Mouse (Mus musculus) midbrain, embryonic 15.5 days (tissue): ENCODE results near the gene Gria1. TPM values are rescaled to one million over a fixed set of nuclear protein-coding genes. Genes with fewer than 3 reads are reported as not detected.

Experiments used
- ATAC-seq: fragments of 200-750 bp; cut with Nextera tagmentation; replicated peaks from 2 replicates; pipeline ENCODE4 v1.8.0; 2017; ENCODE audit warnings: moderate TSS enrichment
- H3K27ac ChIP-seq: fragments of 300-500 bp; sonication (generic); 2 replicates; pipeline ENCODE4 v1.5.1; 2015; ENCODE audit warnings: mild to moderate bottlenecking, inconsistent platforms
- H3K27me3 ChIP-seq: fragments of 300-500 bp; sonication (generic); replicated peaks from 2 replicates; pipeline ENCODE4 v1.6.1; 2015; ENCODE audit warnings: inconsistent platforms
- H3K36me3 ChIP-seq: fragments of 300-500 bp; sonication (generic); replicated peaks from 2 replicates; pipeline ENCODE4 v1.6.1; 2015; ENCODE audit warnings: inconsistent platforms
- H3K4me1 ChIP-seq: fragments of 300-500 bp; sonication (generic); 2 replicates; pipeline ENCODE4 v1.6.1; 2015; ENCODE audit warnings: inconsistent platforms
- H3K4me2 ChIP-seq: fragments of 300-500 bp; sonication (generic); 2 replicates; pipeline ENCODE4 v1.6.1; 2015; ENCODE audit warnings: inconsistent platforms, mild to moderate bottlenecking, moderate library complexity
- H3K4me3 ChIP-seq: fragments of 300-500 bp; sonication (generic); 2 replicates; pipeline ENCODE4 v1.5.1; 2015; ENCODE audit warnings: mild to moderate bottlenecking, inconsistent platforms
- H3K9ac ChIP-seq: fragments of 300-500 bp; sonication (generic); 2 replicates; pipeline ENCODE4 v1.6.1; 2015; ENCODE audit warnings: mild to moderate bottlenecking, inconsistent platforms
- H3K9me3 ChIP-seq: fragments of 300-500 bp; sonication (generic); 2 replicates; pipeline ENCODE4 v1.6.1; 2016; ENCODE audit warnings: inconsistent platforms
- WGBS: fragments of 180-500 bp; shearing (Covaris S2); methylation state at CpG from one replicate; pipeline ENCODE4 v1.1.7; 2015; ENCODE audit warnings: mixed read lengths; 5-methylcytosine and 5-hydroxymethylcytosine counted together
- polyA plus RNA-seq: library from polyadenylated mRNA; unstranded; fragments of >200 nt; fragmentation: Nextera tagmentation; extraction: Ambion mirVana; gene quantifications from 2 replicates; pipeline ENCODE4 v1.2.1, GENCODE M21; 2015

The Gria1 gene
- 48.1 and 53.3 TPM in 2 replicates for polyA plus RNA-seq

- Histone ChIP-seq H3K4me1 (peaks cover 25% of the 10 kb centered on the region), H3K27me3 (no peaks in the 10 kb centered on the region), H3K4me3 (peak within 1 kb of the TSS; percentile 54), H3K9me3 (no peaks in the 10 kb centered on the region), H3K27ac (peak within 1 kb of the TSS; percentile 83), H3K36me3 (no peaks in the 10 kb centered on the region), H3K4me2 (peak within 1 kb of the TSS; percentile 53), H3K9ac (peak within 1 kb of the TSS; percentile 58)
- 16% methylated on average over 6 of the region's 6 CpGs for whole genome bisulfite sequencing
- peak; percentile 68 for ATAC-seq
Observed at GRCm38 (mm10) chr11:57011024-57011690, at the start of gene Gria1. Gria1 (plus strand) TSS chr11:57011387.

- no peaks in the 10 kb centered on the region for H3K27me3 ChIP-seq
Observed at GRCm38 (mm10) chr11:56961751-56962150, 49.4 kb upstream of the Gria1 start.

GRCm38 (mm10) chr11:56972814-56973213, 38.4 kb upstream of the Gria1 start:
- Histone ChIP-seq H3K9ac (no peak overlapping the region), H3K4me3 (no peak overlapping the region), H3K27ac (no peak overlapping the region), H3K4me2 (no peak overlapping the region), H3K9me3 (no peaks in the 10 kb centered on the region), H3K36me3 (no peaks in the 10 kb centered on the region), H3K27me3 (no peaks in the 10 kb centered on the region), H3K4me1 (no peaks in the 10 kb centered on the region)
- WGBS, result 53% methylated on average over 1 of the region's 1 CpGs
- no peak for ATAC-seq

More at GRCm38 (mm10) chr11:56961751-56962150, 49.4 kb upstream of the Gria1 start:
- WGBS, result 81% methylated on average over 3 of the region's 3 CpGs
- no peak for ATAC-seq
- Histone ChIP-seq H3K27ac (no peak overlapping the region), H3K36me3 (no peaks in the 10 kb centered on the region), H3K4me2 (no peak overlapping the region), H3K9me3 (no peaks in the 10 kb centered on the region), H3K9ac (no peak overlapping the region), H3K4me1 (no peaks in the 10 kb centered on the region), H3K4me3 (no peak overlapping the region)

GRCm38 (mm10) chr11:56984321-56985000, 26.7 kb upstream of the Gria1 start:
- Histone ChIP-seq H3K9ac (no peak overlapping the region), H3K4me1 (no peaks in the 10 kb centered on the region), H3K9me3 (no peaks in the 10 kb centered on the region), H3K4me3 (no peak overlapping the region), H3K27me3 (no peaks in the 10 kb centered on the region), H3K36me3 (no peaks in the 10 kb centered on the region), H3K4me2 (no peak overlapping the region), H3K27ac (no peak overlapping the region)
- WGBS, result 75% methylated on average over 3 of the region's 3 CpGs
- no peak for ATAC-seq

- WGBS, result 59% methylated on average over 4 of the region's 4 CpGs
- Histone ChIP-seq H3K27ac (no peak overlapping the region), H3K9ac (no peak overlapping the region), H3K36me3 (no peaks in the 10 kb centered on the region), H3K4me3 (no peak overlapping the region), H3K4me2 (no peak overlapping the region), H3K27me3 (no peaks in the 10 kb centered on the region), H3K9me3 (no peaks in the 10 kb centered on the region), H3K4me1 (no peaks in the 10 kb centered on the region)
- ATAC-seq, result no peak
Observed at GRCm38 (mm10) chr11:56985457-56985856, 25.7 kb upstream of the Gria1 start.

- WGBS, result 73% methylated on average over 3 of the region's 3 CpGs
- no peaks in the 10 kb centered on the region for H3K36me3 ChIP-seq
- H3K4me1 ChIP-seq, result no peaks in the 10 kb centered on the region
- no peak overlapping the region for H3K4me2 ChIP-seq
- no peak overlapping the region for H3K27ac ChIP-seq
- no peaks in the 10 kb centered on the region for H3K27me3 ChIP-seq
- H3K4me3 ChIP-seq, result no peak overlapping the region
- no peak for ATAC-seq
- no peaks in the 10 kb centered on the region for H3K9me3 ChIP-seq
- no peak overlapping the region for H3K9ac ChIP-seq
Observed at GRCm38 (mm10) chr11:56999601-57000001, 11.6 kb upstream of the Gria1 start.

- no peak overlapping the region for H3K4me3 ChIP-seq
- no peak overlapping the region for H3K4me2 ChIP-seq
- no peaks in the 10 kb centered on the region for H3K9me3 ChIP-seq
- H3K36me3 ChIP-seq, result no peaks in the 10 kb centered on the region
- H3K4me1 ChIP-seq, result no peaks in the 10 kb centered on the region
- 35% methylated on average over 3 of the region's 3 CpGs for WGBS
- H3K9ac ChIP-seq, result no peak overlapping the region
- H3K27me3 ChIP-seq, result no peaks in the 10 kb centered on the region
- H3K27ac ChIP-seq, result no peak overlapping the region
- no peak for ATAC-seq
Observed at GRCm38 (mm10) chr11:57004611-57005010, 6.6 kb upstream of the Gria1 start.

GRCm38 (mm10) chr11:57005341-57005740, 5.8 kb upstream of the Gria1 start:
- Histone ChIP-seq H3K4me3 (no peak overlapping the region), H3K9me3 (no peaks in the 10 kb centered on the region), H3K27ac (no peak overlapping the region), H3K27me3 (no peaks in the 10 kb centered on the region), H3K4me2 (no peak overlapping the region), H3K4me1 (no peaks in the 10 kb centered on the region), H3K9ac (no peak overlapping the region), H3K36me3 (no peaks in the 10 kb centered on the region)
- ATAC-seq, result no peak
- 83% methylated on average over 7 of the region's 7 CpGs for WGBS

GRCm38 (mm10) chr11:57007790-57008189, 3.4 kb upstream of the Gria1 start:
- no peak for ATAC-seq
- Histone ChIP-seq H3K4me1 (peaks cover 9% of the 10 kb centered on the region), H3K27ac (no peak overlapping the region), H3K9me3 (no peaks in the 10 kb centered on the region), H3K4me3 (no peak overlapping the region), H3K4me2 (no peak overlapping the region), H3K9ac (no peak overlapping the region), H3K27me3 (no peaks in the 10 kb centered on the region), H3K36me3 (no peaks in the 10 kb centered on the region)
- 93% methylated on average over 4 of the region's 4 CpGs for WGBS

- Histone ChIP-seq H3K36me3 (no peaks in the 10 kb centered on the region), H3K27ac (peak overlapping the region; percentile 83; the same call in 1 of the 2 replicates), H3K4me2 (peak overlapping the region; percentile 53; the same call in 1 of the 2 replicates), H3K27me3 (no peaks in the 10 kb centered on the region), H3K9ac (no peak overlapping the region), H3K9me3 (no peaks in the 10 kb centered on the region), H3K4me1 (peaks cover 25% of the 10 kb centered on the region), H3K4me3 (no peak overlapping the region)
- 79% methylated on average over 6 of the region's 6 CpGs for WGBS
- no peak for ATAC-seq
Observed at GRCm38 (mm10) chr11:57010611-57011010, 576 bp upstream of the Gria1 start.

- Histone ChIP-seq H3K4me3 (peak overlapping the region; percentile 54), H3K27ac (peak overlapping the region; percentile 83), H3K36me3 (no peaks in the 10 kb centered on the region), H3K4me1 (peaks cover 25% of the 10 kb centered on the region), H3K27me3 (no peaks in the 10 kb centered on the region), H3K9ac (peak overlapping the region; percentile 58), H3K9me3 (no peaks in the 10 kb centered on the region), H3K4me2 (peak overlapping the region; percentile 53)
- under 1% methylated on average over 10 of the region's 11 CpGs for WGBS
- ATAC-seq, result peak; percentile 84
Observed at GRCm38 (mm10) chr11:57011691-57012039, 478 bp downstream of the Gria1 start.

- Histone ChIP-seq H3K27me3 (no peaks in the 10 kb centered on the region), H3K9ac (peak overlapping the region; percentile 58), H3K27ac (peak overlapping the region; percentile 83), H3K36me3 (no peaks in the 10 kb centered on the region), H3K4me2 (peak overlapping the region; percentile 53), H3K4me1 (peaks cover 25% of the 10 kb centered on the region), H3K9me3 (no peaks in the 10 kb centered on the region), H3K4me3 (peak overlapping the region; percentile 54)
- ATAC-seq, result peak; percentile 37
- WGBS, result 21% methylated on average over 13 of the region's 13 CpGs
Observed at GRCm38 (mm10) chr11:57012287-57012921, 1.2 kb downstream of the Gria1 start.
